Mouse (Mus musculus) mature B cell (primary cell): Measurements from ENCODE around the gene Txn1.

Experiments
- in situ Hi-C: fragments of 300-500 bp; cut with MboI; formaldehyde crosslinking; loops from 2 replicates; pipeline ENCODE4 v1.14.3; 2019

The Txn1 gene

DNA sequence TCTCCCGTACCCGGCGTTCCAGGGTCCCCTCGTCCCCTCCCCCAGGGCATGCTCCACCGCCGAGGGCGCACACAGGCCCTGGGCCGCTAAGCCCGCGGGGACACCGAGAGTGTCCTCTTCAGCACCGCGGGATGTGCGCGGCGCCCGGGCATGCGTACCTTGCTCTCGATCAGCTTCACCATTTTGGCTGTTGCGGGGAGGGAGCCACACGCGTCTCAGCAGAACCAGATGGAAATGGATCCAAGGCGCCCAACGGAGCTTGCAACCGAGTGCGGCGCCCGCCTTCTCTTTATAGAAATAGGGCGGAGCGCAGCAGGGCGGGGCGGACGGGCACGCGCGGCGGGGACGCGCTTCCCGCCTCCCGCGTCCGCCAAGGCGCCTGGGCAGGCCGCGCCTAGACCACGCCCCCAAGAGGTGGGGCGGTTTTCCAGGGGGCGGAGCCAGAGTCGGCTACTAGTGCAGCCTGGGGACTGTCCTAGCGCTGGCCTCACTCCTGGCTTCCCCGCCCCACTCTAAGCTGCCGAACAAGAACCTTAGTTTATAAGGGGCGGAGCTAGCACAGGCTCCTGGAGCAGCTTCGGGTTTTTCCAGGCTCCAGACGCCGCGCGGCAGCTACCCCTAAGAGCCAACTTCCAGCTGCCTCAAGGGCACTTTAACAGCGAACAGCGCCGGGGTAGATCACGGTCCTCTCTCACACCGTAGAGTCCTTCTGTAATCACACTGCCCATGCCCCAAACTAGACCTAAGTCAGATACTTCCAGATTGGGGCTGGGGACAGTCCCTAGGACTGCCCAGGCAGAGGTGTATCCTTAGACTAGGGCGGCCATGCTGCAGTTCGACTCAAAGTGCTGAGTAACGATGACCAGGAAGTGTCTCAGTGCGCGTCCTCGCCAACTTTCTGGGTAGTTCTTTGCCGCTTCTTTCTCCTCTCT is at the start of gene Txn1:
Txn1 (minus strand) TSS at position 383 of the 932 bp plus-strand sequence.
- in situ Hi-C loops = no loop called here

GRCm38 (mm10) chr4:58003501-58003900 is 47.3 kb upstream of the Txn1 start:
- in situ Hi-C loops = no loop called here

GRCm38 (mm10) chr4:57991425-57991824 is 35.2 kb upstream of the Txn1 start:
- in situ Hi-C loops = no loop called here

- in situ Hi-C loops = no loop called here
These were observed 18.3 kb upstream of the Txn1 start for GRCm38 (mm10) chr4:57974400-57975117.

DNA sequence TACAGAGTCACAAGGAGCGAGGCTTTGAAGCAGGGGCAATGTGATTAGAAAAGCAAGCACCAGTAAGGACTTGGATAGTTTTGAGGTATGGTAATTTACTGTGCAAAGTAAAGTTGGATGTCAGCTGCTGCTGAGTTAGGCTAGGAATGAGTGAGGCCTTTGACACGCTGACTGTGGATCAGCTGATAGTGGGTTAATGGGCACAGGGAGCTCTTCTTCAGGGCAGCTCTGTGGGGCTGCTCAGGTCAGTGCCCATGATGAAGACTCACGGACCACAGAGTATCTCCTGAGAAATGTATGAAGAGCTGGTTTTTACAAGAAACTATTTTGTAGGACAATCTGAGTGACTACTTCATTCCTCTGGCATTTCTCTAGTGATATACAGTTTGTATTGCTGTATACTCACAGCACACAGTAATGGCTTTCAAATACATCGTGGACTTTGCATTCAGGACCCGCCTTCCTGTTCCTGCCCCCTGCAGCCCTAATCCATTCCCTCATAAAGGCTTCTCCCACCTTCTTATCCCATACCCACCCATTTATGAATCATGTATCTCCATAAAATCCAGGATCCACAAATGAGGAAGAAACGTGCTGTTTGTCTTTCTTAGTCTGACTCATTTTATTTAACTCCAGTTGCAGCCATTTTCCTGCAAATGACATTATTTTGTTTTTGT is 17.5 kb upstream of the Txn1 start:
- in situ Hi-C loops = no loop called here

GRCm38 (mm10) chr4:57970285-57970684 is 14.1 kb upstream of the Txn1 start:
- in situ Hi-C loops = no loop called here

- in situ Hi-C loops = no loop called here
These were observed 11.0 kb upstream of the Txn1 start for GRCm38 (mm10) chr4:57967195-57967594.

- in situ Hi-C loops = no loop called here
These were observed 9.3 kb upstream of the Txn1 start for GRCm38 (mm10) chr4:57965516-57965915.

- in situ Hi-C loops = no loop called here
These were observed 7.9 kb upstream of the Txn1 start for GRCm38 (mm10) chr4:57964143-57964542.

- in situ Hi-C loops = no loop called here
These were observed 2.8 kb upstream of the Txn1 start for GRCm38 (mm10) chr4:57959056-57959455.

GRCm38 (mm10) chr4:57958098-57958497 is 1.9 kb upstream of the Txn1 start:
- in situ Hi-C loops = no loop called here

DNA sequence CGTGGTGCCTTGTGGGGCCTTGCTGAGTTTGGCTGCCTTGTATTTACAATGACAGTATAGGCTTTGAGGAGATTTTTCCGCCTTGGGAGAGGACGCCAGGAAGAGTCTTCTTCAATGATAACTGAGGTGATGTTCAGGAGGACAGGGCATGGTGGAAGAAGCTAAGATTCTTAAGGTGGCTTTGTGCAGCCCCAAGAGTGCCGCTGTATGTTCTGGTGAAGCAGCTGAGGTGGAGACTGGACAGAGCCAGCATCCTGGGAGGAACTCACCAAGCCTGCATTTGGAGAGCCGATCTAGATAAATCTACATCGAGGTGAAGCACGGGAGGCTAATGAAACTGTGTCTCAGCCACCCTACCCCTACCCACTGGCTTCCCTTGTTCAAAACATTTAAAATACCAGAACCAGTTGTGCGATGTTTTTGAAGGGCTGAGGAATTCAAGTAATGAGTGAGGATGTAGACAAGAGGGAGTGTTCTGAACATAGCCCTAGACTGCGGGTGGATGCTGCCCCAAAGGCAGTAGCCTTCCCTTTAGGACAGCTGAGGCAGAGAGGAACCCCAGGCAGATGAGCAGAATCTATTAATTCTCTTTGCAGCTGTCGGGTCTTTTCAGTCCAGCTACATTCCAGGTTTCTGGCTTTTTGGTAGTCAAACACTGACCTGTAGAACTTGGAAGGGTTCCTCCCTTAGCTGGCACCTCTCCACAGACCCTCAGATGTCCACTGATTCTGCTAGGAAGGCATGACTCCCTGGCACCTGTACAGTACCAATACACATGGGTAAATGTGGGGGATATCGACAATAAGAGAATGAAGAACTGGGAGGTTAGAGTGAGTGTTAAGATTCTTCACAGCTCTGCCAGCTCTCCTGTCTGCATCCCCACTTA is 1.2 kb upstream of the Txn1 start:
- in situ Hi-C loops = no loop called here

GRCm38 (mm10) chr4:57955544-57955958 is 660 bp downstream of the Txn1 start:
- in situ Hi-C loops = no loop called here

- in situ Hi-C loops = no loop called here
These were observed 1.2 kb downstream of the Txn1 start for GRCm38 (mm10) chr4:57954991-57955390.

- in situ Hi-C loops = no loop called here
These were observed 1.6 kb downstream of the Txn1 start for GRCm38 (mm10) chr4:57954580-57954979.

DNA sequence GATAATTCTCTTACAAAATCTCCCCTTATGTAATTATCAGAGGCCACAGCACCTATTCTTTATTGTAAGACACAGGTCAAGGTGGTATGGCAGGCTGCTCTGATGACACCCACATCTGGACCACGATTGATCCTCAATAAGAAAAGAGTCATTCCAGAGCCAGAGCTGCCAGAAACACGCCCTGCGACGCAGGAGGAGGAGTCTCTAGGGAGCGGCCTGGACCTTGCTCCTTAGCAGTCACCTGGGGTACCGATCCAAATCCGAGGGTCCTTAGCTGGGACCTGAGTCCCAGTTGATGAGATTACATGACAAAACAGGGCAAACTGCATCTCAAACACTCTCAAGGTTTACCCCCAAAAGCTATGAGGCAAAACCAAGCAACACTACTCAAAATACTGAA is 2.4 kb downstream of the Txn1 start:
- in situ Hi-C loops = no loop called here

DNA sequence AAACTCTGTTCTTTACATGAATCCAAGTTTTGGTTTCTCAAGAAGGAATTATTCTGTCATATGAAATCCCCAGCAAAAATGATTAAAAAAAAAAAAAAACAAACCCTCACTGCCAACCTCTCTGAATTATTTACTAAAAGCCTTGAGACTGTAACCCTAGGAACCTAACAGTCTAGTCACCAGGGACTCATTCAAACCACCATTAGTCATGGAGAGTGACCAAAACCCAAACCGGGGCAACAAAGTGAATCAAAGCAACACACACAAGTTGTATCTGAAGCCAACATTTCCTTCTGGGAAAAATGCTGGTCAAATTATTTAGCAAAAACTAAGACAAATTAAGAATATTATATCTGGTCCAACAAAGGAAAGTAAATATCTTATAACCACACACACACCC is 3.3 kb downstream of the Txn1 start:
- in situ Hi-C loops = no loop called here

- in situ Hi-C loops = no loop called here
These were observed 3.8 kb downstream of the Txn1 start for GRCm38 (mm10) chr4:57952416-57952815.

GRCm38 (mm10) chr4:57949866-57950265 is 6.3 kb downstream of the Txn1 start:
- in situ Hi-C loops = no loop called here

- in situ Hi-C loops = no loop called here
These were observed 8.7 kb downstream of the Txn1 start for GRCm38 (mm10) chr4:57947476-57947875.

DNA sequence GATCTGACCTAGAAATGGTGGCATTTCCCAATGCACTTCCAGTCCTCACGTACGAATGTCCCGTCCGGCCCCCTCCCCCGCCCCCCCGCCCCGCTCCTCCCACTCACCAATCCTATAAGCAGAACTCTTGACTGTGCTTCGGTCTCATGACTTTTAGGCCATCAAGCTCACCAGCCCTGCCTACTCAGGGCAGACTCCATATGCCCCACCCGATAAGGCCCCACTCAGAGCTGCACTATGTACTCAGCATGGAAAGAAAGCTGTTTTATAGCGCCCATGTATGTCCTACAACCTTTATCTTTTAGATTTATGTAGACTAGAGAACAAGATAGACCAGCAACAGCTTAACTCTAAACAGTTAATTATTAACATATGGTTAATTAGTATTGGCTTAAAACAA is 9.2 kb downstream of the Txn1 start:
- in situ Hi-C loops = no loop called here
